21 mouse cellular contexts compared by ENCODE assay signal in the genomic region with DNA sequence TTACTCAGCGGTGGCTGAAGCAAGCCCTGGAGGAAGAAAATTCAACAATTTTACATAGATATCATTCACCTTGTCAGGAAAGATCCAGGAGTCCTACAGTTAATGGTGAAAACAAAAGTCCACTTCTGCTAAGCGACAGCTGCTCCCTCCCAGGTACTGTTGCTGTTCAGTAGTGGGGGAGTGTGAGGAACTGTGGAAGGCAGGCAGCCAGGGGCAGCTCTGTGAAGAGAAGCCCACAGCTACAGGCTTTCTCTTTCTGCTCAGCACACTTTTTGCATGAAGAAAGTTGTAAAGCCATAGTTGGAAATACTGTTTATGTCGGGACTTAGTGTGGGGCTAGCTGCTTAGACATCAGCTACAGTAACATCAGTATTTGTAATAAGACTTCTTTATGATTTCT.
"Had no signal": no experiment of that assay in that cellular context is flagged by ENCODE, and none has a peak within 500 bp of the region (broad histone marks: within the 10 kb centered on the region; RNA-seq: fewer than 3 reads in every experiment).

No protein-coding gene starts in this region.

- ATAC-seq: liver, postnatal 0 days; lung, postnatal 0 days; midbrain, embryonic 13.5 days; midbrain, embryonic 15.5 days had no signal

- H3K4me1 ChIP-seq: lung, embryonic 15.5 days; midbrain, embryonic 13.5 days; midbrain, embryonic 15.5 days; neural tube, embryonic 13.5 days; neural tube, embryonic 15.5 days had no signal

- H3K9me3 ChIP-seq: lung, embryonic 15.5 days; megakaryocyte, embryonic 14.5 days; midbrain, embryonic 13.5 days; midbrain, embryonic 15.5 days; neural tube, embryonic 13.5 days; neural tube, embryonic 15.5 days had no signal

- H3K4me2 ChIP-seq: lung, embryonic 15.5 days; midbrain, embryonic 11.5 days; midbrain, embryonic 13.5 days; midbrain, embryonic 15.5 days; neural tube, embryonic 13.5 days; neural tube, embryonic 15.5 days had no signal

- H3K9ac ChIP-seq: liver, postnatal 0 days; lung, embryonic 15.5 days; midbrain, embryonic 13.5 days; midbrain, embryonic 15.5 days; neural tube, embryonic 13.5 days; neural tube, embryonic 15.5 days had no signal

- DNase-seq: liver, postnatal 0 days; lung, adult 2 months; lung, postnatal 14 days; lung, postnatal 36 days; retina, postnatal 1 day; right cerebral cortex, adult 18-20 months; right cerebral cortex, postnatal 25 days; right cerebral cortex, postnatal 4 days; spleen, adult 18-20 months; thymus, adult 18-20 months; thymus, postnatal 14 days; thymus, postnatal 36 days had no signal

- H3K27me3 ChIP-seq: lung, embryonic 15.5 days; megakaryocyte, embryonic 14.5 days; midbrain, embryonic 13.5 days; midbrain, embryonic 15.5 days; neural tube, embryonic 13.5 days; neural tube, embryonic 15.5 days had no signal

- H3K27ac ChIP-seq: lung, embryonic 15.5 days; macrophage; midbrain, embryonic 13.5 days; midbrain, embryonic 15.5 days; neural tube, embryonic 13.5 days; neural tube, embryonic 15.5 days had no signal

- H3K4me3 ChIP-seq: lung, embryonic 15.5 days; megakaryocyte, embryonic 14.5 days; midbrain, embryonic 13.5 days; midbrain, embryonic 15.5 days; neural tube, embryonic 13.5 days; neural tube, embryonic 15.5 days had no signal
